ENCODE assay signal across 17 mouse cellular contexts in genomic region chr11:120744121-120744701, GRCm38 (mm10). TPM values are rescaled to one million over a fixed set of nuclear protein-coding genes. Genes with fewer than 3 reads are reported as not detected.
DNase-seq lines count a peak whose midpoint lies in the region; ATAC-seq and TF ChIP-seq lines count a peak whose summit lies in the region.
"Had no signal": no experiment of that assay in that cellular context is flagged by ENCODE, and none has a peak within 500 bp of the region (broad histone marks: within the 10 kb centered on the region; RNA-seq: fewer than 3 reads in every experiment).

No protein-coding gene starts in this region.

- no peak overlapping the region for H3K9ac ChIP-seq in midbrain, embryonic 11.5 days (ENCODE audit: low read length)
- H3K9ac ChIP-seq in midbrain, embryonic 15.5 days = no peak overlapping the region
- H3K9ac ChIP-seq in stomach, embryonic 16.5 days (ENCODE audit: low read length) = no peak overlapping the region
- H3K9ac ChIP-seq: hindbrain, embryonic 15.5 days; neural tube, embryonic 12.5 days had no signal

- H3K4me2 ChIP-seq in midbrain, embryonic 11.5 days = no peak overlapping the region
- H3K4me2 ChIP-seq in midbrain, embryonic 15.5 days = no peak overlapping the region
- no peak overlapping the region for H3K4me2 ChIP-seq in stomach, embryonic 16.5 days (ENCODE audit: low read depth, low read length)
- H3K4me2 ChIP-seq: hindbrain, embryonic 15.5 days; neural tube, embryonic 12.5 days had no signal

- no peak overlapping the region for H3K27ac ChIP-seq in midbrain, embryonic 11.5 days (ENCODE audit: low read depth, low read length)
- H3K27ac ChIP-seq in midbrain, embryonic 15.5 days = no peak overlapping the region
- H3K27ac ChIP-seq in stomach, embryonic 16.5 days (ENCODE audit: low read length) = peak overlapping the region; percentile 74
- H3K27ac ChIP-seq: hindbrain, embryonic 15.5 days; neural tube, embryonic 12.5 days had no signal

- H3K4me1 ChIP-seq in midbrain, embryonic 11.5 days (ENCODE audit: control insufficient read depth, insufficient read depth, low read length) = no peaks in the 10 kb centered on the region
- H3K4me1 ChIP-seq in midbrain, embryonic 15.5 days = no peaks in the 10 kb centered on the region
- H3K4me1 ChIP-seq in lung, adult 2 months (ENCODE audit: control insufficient read depth, insufficient read depth, low read length) = peaks cover 2% of the 10 kb centered on the region; the same call in 1 of the 2 replicates
- H3K4me1 ChIP-seq in stomach, embryonic 16.5 days (ENCODE audit: control insufficient read depth, insufficient read depth, low read length) = no peaks in the 10 kb centered on the region; the same call in none of the 2 replicates
- H3K4me1 ChIP-seq: hindbrain, embryonic 15.5 days; neural tube, embryonic 12.5 days had no signal

- H3K9me3 ChIP-seq in midbrain, embryonic 11.5 days (ENCODE audit: control insufficient read depth, low read length) = no peaks in the 10 kb centered on the region
- H3K9me3 ChIP-seq in midbrain, embryonic 15.5 days = no peaks in the 10 kb centered on the region
- no peaks in the 10 kb centered on the region for H3K9me3 ChIP-seq in stomach, embryonic 16.5 days (replicated peaks; ENCODE audit: control insufficient read depth, low read length)
- H3K9me3 ChIP-seq: hindbrain, embryonic 15.5 days; megakaryocyte, embryonic 14.5 days; neural tube, embryonic 12.5 days had no signal

- no peaks in the 10 kb centered on the region for H3K27me3 ChIP-seq in midbrain, embryonic 11.5 days (ENCODE audit: control insufficient read depth, insufficient read depth, low read length)
- H3K27me3 ChIP-seq in midbrain, embryonic 15.5 days (replicated peaks) = no peaks in the 10 kb centered on the region
- no peaks in the 10 kb centered on the region for H3K27me3 ChIP-seq in stomach, embryonic 16.5 days (ENCODE audit: control insufficient read depth, insufficient read depth, low read length)
- H3K27me3 ChIP-seq: hindbrain, embryonic 15.5 days; neural tube, embryonic 12.5 days had no signal

- no peaks in the 10 kb centered on the region for H3K36me3 ChIP-seq in midbrain, embryonic 11.5 days (ENCODE audit: control insufficient read depth, insufficient read depth, low read length)
- H3K36me3 ChIP-seq in midbrain, embryonic 15.5 days (replicated peaks) = no peaks in the 10 kb centered on the region
- H3K36me3 ChIP-seq in stomach, embryonic 16.5 days (ENCODE audit: control insufficient read depth, insufficient read depth, low read length) = no peaks in the 10 kb centered on the region
- H3K36me3 ChIP-seq: hindbrain, embryonic 15.5 days; neural tube, embryonic 12.5 days had no signal

- TF ChIP-seq POLR2A in lung, adult 2 months (IDR thresholded peaks at IDR 0.05; ENCODE audit: borderline replicate concordance, extremely low read depth, low read depth, low read length) = peak; percentile 27; the same call in 1 of the 2 replicates

- WGBS in midbrain, embryonic 11.5 days = 81% methylated on average over 7 of the region's 7 CpGs
- WGBS in midbrain, embryonic 15.5 days = 74% methylated on average over 7 of the region's 7 CpGs
- 56% methylated on average over 7 of the region's 7 CpGs for WGBS in lung, adult 2 months
- WGBS in stomach, embryonic 16.5 days = 59% methylated on average over 7 of the region's 7 CpGs

- DNase-seq in midbrain, embryonic 11.5 days (ENCODE audit: low spot score, missing footprints) = peak; percentile 77
- DNase-seq in lung, adult 2 months = no peak
- DNase-seq in lung, postnatal 10 days = peak; percentile 71
- no peak for DNase-seq in right cerebral cortex, postnatal 4 days
- DNase-seq in spleen, adult 18-20 months = no peak
- no peak for DNase-seq in layer of hippocampus, adult 9-11 months
- DNase-seq: adrenal gland, postnatal 10 days; cerebellum, postnatal 10 days; gastrocnemius, postnatal 25 days; midbrain, embryonic 14.5 days; right cerebral cortex, postnatal 25 days; thymus, adult 2 months had no signal

- no peak overlapping the region for H3K4me3 ChIP-seq in midbrain, embryonic 11.5 days (ENCODE audit: low read depth, low read length)
- H3K4me3 ChIP-seq in midbrain, embryonic 15.5 days = no peak overlapping the region
- H3K4me3 ChIP-seq in lung, adult 2 months (replicated peaks; ENCODE audit: extremely low read depth, low read depth, low read length) = no peak overlapping the region
- no peak overlapping the region for H3K4me3 ChIP-seq in stomach, embryonic 16.5 days (replicated peaks; ENCODE audit: low read length)
- H3K4me3 ChIP-seq: hindbrain, embryonic 15.5 days; megakaryocyte, embryonic 14.5 days; neural tube, embryonic 12.5 days had no signal

- TF ChIP-seq CTCF in lung, adult 2 months (IDR thresholded peaks at IDR 0.05; ENCODE audit: insufficient read depth, low read length) = no peak

- no peak for ATAC-seq in midbrain, embryonic 11.5 days (ENCODE audit: low FRiP score)
- ATAC-seq in midbrain, embryonic 15.5 days (replicated peaks) = no peak
- ATAC-seq in stomach, embryonic 16.5 days (ENCODE audit: insufficient read depth, low FRiP score) = peak; percentile 25

RNA-seq across cellular contexts. Expression of gene Cbr2, which starts 12.3 kb away (rescaled TPM):
- polyA plus RNA-seq in midbrain, embryonic 11.5 days (2014; fragmentation: Nextera tagmentation; extraction: Ambion mirVana) = 1.00 and 1.1 TPM in 2 replicates
- polyA plus RNA-seq in midbrain, embryonic 15.5 days (2015; fragmentation: Nextera tagmentation; extraction: Ambion mirVana) = 1.2 and 2.2 TPM in 2 replicates
- polyA plus RNA-seq in lung, adult 2 months (2012; rRNA removed) = 13,780 and 14,250 TPM in 2 replicates
- polyA plus RNA-seq in stomach, embryonic 16.5 days (2015; fragmentation: Nextera tagmentation; extraction: Ambion mirVana) = 112 and 150 TPM in 2 replicates

RNA-seq across cellular contexts. Expression of gene Dcxr, which starts 17.1 kb away (rescaled TPM):
- 10.6 and 12.4 TPM in 2 replicates for polyA plus RNA-seq in midbrain, embryonic 11.5 days (2014; fragmentation: Nextera tagmentation; extraction: Ambion mirVana)
- polyA plus RNA-seq in midbrain, embryonic 15.5 days (2015; fragmentation: Nextera tagmentation; extraction: Ambion mirVana) = 6.8 and 7.9 TPM in 2 replicates
- polyA plus RNA-seq in lung, adult 2 months (2012; rRNA removed) = 326 and 340 TPM in 2 replicates
- 43.0 and 46.0 TPM in 2 replicates for polyA plus RNA-seq in stomach, embryonic 16.5 days (2015; fragmentation: Nextera tagmentation; extraction: Ambion mirVana)

RNA-seq across cellular contexts. Expression of gene Hmga1b, which starts 18.4 kb away (rescaled TPM):
- 8.2 and 9.1 TPM in 2 replicates for polyA plus RNA-seq in midbrain, embryonic 11.5 days (2014; fragmentation: Nextera tagmentation; extraction: Ambion mirVana)
- polyA plus RNA-seq in midbrain, embryonic 15.5 days (2015; fragmentation: Nextera tagmentation; extraction: Ambion mirVana) = 1.7 and 2.9 TPM in 2 replicates
- polyA plus RNA-seq in lung, adult 2 months (2012; rRNA removed) = 0.24 and 1.6 TPM in 2 replicates
- 3.9 and 8.1 TPM in 2 replicates for polyA plus RNA-seq in stomach, embryonic 16.5 days (2015; fragmentation: Nextera tagmentation; extraction: Ambion mirVana)

RNA-seq across cellular contexts. Expression of gene Rac3, which starts 22.9 kb away (rescaled TPM):
- 9.9 and 12.3 TPM in 2 replicates for polyA plus RNA-seq in midbrain, embryonic 11.5 days (2014; fragmentation: Nextera tagmentation; extraction: Ambion mirVana)
- polyA plus RNA-seq in midbrain, embryonic 15.5 days (2015; fragmentation: Nextera tagmentation; extraction: Ambion mirVana) = 560 and 572 TPM in 2 replicates
- 62.0 and 76.8 TPM in 2 replicates for polyA plus RNA-seq in lung, adult 2 months (2012; rRNA removed)
- polyA plus RNA-seq in stomach, embryonic 16.5 days (2015; fragmentation: Nextera tagmentation; extraction: Ambion mirVana) = 34.6 and 35.3 TPM in 2 replicates

RNA-seq across cellular contexts. Expression of gene Lrrc45, which starts 30.5 kb away (rescaled TPM):
- polyA plus RNA-seq in midbrain, embryonic 11.5 days (2014; fragmentation: Nextera tagmentation; extraction: Ambion mirVana) = 30.9 TPM in 2 replicates
- 82.6 and 89.9 TPM in 2 replicates for polyA plus RNA-seq in midbrain, embryonic 15.5 days (2015; fragmentation: Nextera tagmentation; extraction: Ambion mirVana)
- polyA plus RNA-seq in lung, adult 2 months (2012; rRNA removed) = 35.6 and 40.1 TPM in 2 replicates
- 59.1 and 62.9 TPM in 2 replicates for polyA plus RNA-seq in stomach, embryonic 16.5 days (2015; fragmentation: Nextera tagmentation; extraction: Ambion mirVana)

Comparison
In these comparisons a context has a peak if more than half of its experiments do, and no peak if none do; other contexts are left out.
1. DNase-seq: peak in midbrain, embryonic 11.5 days (single experiment) and lung, postnatal 10 days (single experiment); none in lung, adult 2 months (single experiment), right cerebral cortex, postnatal 4 days (single experiment), spleen, adult 18-20 months (0 of 2) and layer of hippocampus, adult 9-11 months (single experiment).
2. RNA of gene Cbr2, which starts 12.3 kb away (polyA plus RNA-seq): 13,780 to 14,250 TPM in lung, adult 2 months; 112 to 150 TPM in stomach, embryonic 16.5 days, 1.2 to 2.2 TPM in midbrain, embryonic 15.5 days and 1.00 to 1.1 TPM in midbrain, embryonic 11.5 days; every median in the first group is over 10 times any median in the second.